12 mouse cellular contexts compared by ENCODE assay signal in the genomic region with DNA sequence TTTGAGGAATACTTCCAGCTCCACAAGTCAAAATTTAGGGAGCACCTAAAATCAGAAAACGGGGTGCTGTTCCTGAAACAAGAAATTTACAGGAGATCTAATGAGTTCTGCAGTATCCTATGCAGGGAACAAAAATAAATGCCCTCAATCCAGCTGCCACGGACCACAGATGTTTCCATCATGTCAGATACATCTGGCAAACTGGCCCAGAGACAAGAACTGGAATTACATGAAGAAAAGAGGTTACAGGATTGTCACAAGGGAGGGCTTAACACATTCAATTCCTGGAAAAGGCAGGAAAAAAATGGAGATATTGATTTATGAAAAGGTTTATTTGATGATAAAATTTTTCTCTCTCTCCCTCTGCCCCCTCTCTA.
"Had no signal": no experiment of that assay in that cellular context is flagged by ENCODE, and none has a peak within 500 bp of the region (broad histone marks: within the 10 kb centered on the region; RNA-seq: fewer than 3 reads in every experiment).

No protein-coding gene starts in this region.

- H3K4me2 ChIP-seq: liver, embryonic 12.5 days; lung, embryonic 14.5 days; neural tube, embryonic 15.5 days had no signal

- H3K36me3 ChIP-seq: limb, embryonic 15.5 days; liver, embryonic 12.5 days; midbrain, embryonic 10.5 days; neural tube, embryonic 15.5 days had no signal

- H3K9ac ChIP-seq: limb, embryonic 15.5 days; liver, embryonic 12.5 days; lung, embryonic 14.5 days; neural tube, embryonic 15.5 days had no signal

- DNase-seq: lung, postnatal 10 days; lung, postnatal 4 days; spleen, adult 18-20 months; thymus, adult 18-20 months; thymus, postnatal 14 days had no signal

- H3K4me1 ChIP-seq: liver, embryonic 12.5 days; midbrain, embryonic 10.5 days; neural tube, embryonic 15.5 days had no signal

- H3K9me3 ChIP-seq: limb, embryonic 15.5 days; liver, embryonic 12.5 days; midbrain, embryonic 10.5 days; neural tube, embryonic 15.5 days had no signal

- H3K27me3 ChIP-seq: limb, embryonic 15.5 days; liver, embryonic 12.5 days; neural tube, embryonic 15.5 days had no signal

- H3K4me3 ChIP-seq: limb, embryonic 15.5 days; liver, embryonic 12.5 days; midbrain, embryonic 10.5 days; myocyte; neural tube, embryonic 15.5 days had no signal

- H3K27ac ChIP-seq: kidney, postnatal 0 days; limb, embryonic 15.5 days; liver, embryonic 12.5 days; midbrain, embryonic 10.5 days; neural tube, embryonic 15.5 days had no signal

- ATAC-seq: liver, embryonic 12.5 days had no signal
